Mouse (Mus musculus): Measurements from ENCODE around the gene Ykt6. TPM values are rescaled to one million over a fixed set of nuclear protein-coding genes. Genes with fewer than 3 reads are reported as not detected.

Ykt6 gene
- polyA plus RNA-seq, 1 experiment from 2014 or later = 25.0 TPM

- WGBS = 81% methylated on average over 16 of the region's 16 CpGs
- H3K27ac ChIP-seq (ENCODE audit: low read depth) = no peak overlapping the region
- no peak for TF ChIP-seq CTCF (IDR thresholded peaks at IDR 0.05; ENCODE audit: low read depth)
- no peaks in the 10 kb centered on the region for H3K4me1 ChIP-seq (ENCODE audit: insufficient read depth)
- no peaks in the 10 kb centered on the region for H3K36me3 ChIP-seq (ENCODE audit: insufficient read depth)
- DNase-seq (no peak), ATAC-seq (ENCODE audit: insufficient read depth) (no peak)
- no peaks in the 10 kb centered on the region for H3K27me3 ChIP-seq (ENCODE audit: insufficient read depth, low read length)
- no peak overlapping the region for H3K4me3 ChIP-seq (ENCODE audit: low read depth, low read length)
- H3K4me2 ChIP-seq = no peak overlapping the region
- H3K9ac ChIP-seq = no peak overlapping the region
- H3K9me3 ChIP-seq (ENCODE audit: low read depth, low read length) = no peaks in the 10 kb centered on the region
Measured at GRCm38 (mm10) chr11:5989954-5990593, 34.6 kb downstream of the Ykt6 start.

- H3K4me2 ChIP-seq = no peak overlapping the region
- no peaks in the 10 kb centered on the region for H3K36me3 ChIP-seq (ENCODE audit: insufficient read depth)
- no peak overlapping the region for H3K4me3 ChIP-seq (ENCODE audit: low read depth, low read length)
- ATAC-seq (ENCODE audit: insufficient read depth) = no peak
- no peak overlapping the region for H3K27ac ChIP-seq (ENCODE audit: low read depth)
- H3K27me3 ChIP-seq (ENCODE audit: insufficient read depth, low read length) = no peaks in the 10 kb centered on the region
- peak; percentile 80 for TF ChIP-seq CTCF (IDR thresholded peaks at IDR 0.05; ENCODE audit: low read depth)
- H3K9me3 ChIP-seq (ENCODE audit: low read depth, low read length) = no peaks in the 10 kb centered on the region
- no peak overlapping the region for H3K9ac ChIP-seq
- no peaks in the 10 kb centered on the region for H3K4me1 ChIP-seq (ENCODE audit: insufficient read depth)
- WGBS = 35% methylated on average over 4 of the region's 4 CpGs
- DNase-seq = peak; percentile 83
Measured at GRCm38 (mm10) chr11:5990910-5991309, 35.4 kb downstream of the Ykt6 start.

- no peak overlapping the region for H3K27ac ChIP-seq (ENCODE audit: low read depth)
- no peaks in the 10 kb centered on the region for H3K9me3 ChIP-seq (ENCODE audit: low read depth, low read length)
- H3K27me3 ChIP-seq (ENCODE audit: insufficient read depth, low read length) = no peaks in the 10 kb centered on the region
- DNase-seq (no peak), ATAC-seq (ENCODE audit: insufficient read depth) (no peak)
- H3K36me3 ChIP-seq (ENCODE audit: insufficient read depth) = no peaks in the 10 kb centered on the region
- H3K9ac ChIP-seq = no peak overlapping the region
- H3K4me1 ChIP-seq (ENCODE audit: insufficient read depth) = no peaks in the 10 kb centered on the region
- 89% methylated on average over 5 of the region's 5 CpGs for WGBS
- H3K4me3 ChIP-seq (ENCODE audit: low read depth, low read length) = no peak overlapping the region
- TF ChIP-seq CTCF (IDR thresholded peaks at IDR 0.05; ENCODE audit: low read depth) = no peak
- no peak overlapping the region for H3K4me2 ChIP-seq
Measured at GRCm38 (mm10) chr11:5994212-5994611, 38.7 kb downstream of the Ykt6 start.

- TF ChIP-seq CTCF (IDR thresholded peaks at IDR 0.05; ENCODE audit: low read depth) = no peak
- 72% methylated on average over 3 of the region's 3 CpGs for WGBS
- H3K27me3 ChIP-seq (ENCODE audit: insufficient read depth, low read length) = no peaks in the 10 kb centered on the region
Measured at GRCm38 (mm10) chr11:5994880-5995279, 39.4 kb downstream of the Ykt6 start.

GRCm38 (mm10) chr11:5995989-5996388 is 40.5 kb downstream of the Ykt6 start:
- H3K9ac ChIP-seq = no peak overlapping the region
- DNase-seq (peak; percentile 94), ATAC-seq (ENCODE audit: insufficient read depth) (no peak)
- no peak overlapping the region for H3K27ac ChIP-seq (ENCODE audit: low read depth)
- H3K4me2 ChIP-seq = no peak overlapping the region
- TF ChIP-seq CTCF (IDR thresholded peaks at IDR 0.05; ENCODE audit: low read depth) = peak; percentile 97
- H3K27me3 ChIP-seq (ENCODE audit: insufficient read depth, low read length) = no peaks in the 10 kb centered on the region
- H3K4me3 ChIP-seq (ENCODE audit: low read depth, low read length) = no peak overlapping the region
- WGBS = 22% methylated on average over 8 of the region's 8 CpGs
- no peaks in the 10 kb centered on the region for H3K9me3 ChIP-seq (ENCODE audit: low read depth, low read length)
- H3K4me1 ChIP-seq (ENCODE audit: insufficient read depth) = peaks cover 13% of the 10 kb centered on the region
- no peaks in the 10 kb centered on the region for H3K36me3 ChIP-seq (ENCODE audit: insufficient read depth)

More at GRCm38 (mm10) chr11:5994880-5995279, 39.4 kb downstream of the Ykt6 start:
- Histone ChIP-seq H3K9me3 (ENCODE audit: low read depth, low read length) (no peaks in the 10 kb centered on the region), H3K27ac (ENCODE audit: low read depth) (no peak overlapping the region), H3K4me3 (ENCODE audit: low read depth, low read length) (no peak overlapping the region), H3K4me1 (ENCODE audit: insufficient read depth) (peaks cover 4% of the 10 kb centered on the region), H3K36me3 (ENCODE audit: insufficient read depth) (no peaks in the 10 kb centered on the region), H3K4me2 (no peak overlapping the region), H3K9ac (no peak overlapping the region)
- DNase-seq = no peak
- no peak for ATAC-seq (ENCODE audit: insufficient read depth)

GRCm38 (mm10) chr11:5998472-5998871 is 43.0 kb downstream of the Ykt6 start:
- no peak for ATAC-seq (ENCODE audit: insufficient read depth)
- H3K27me3 ChIP-seq (ENCODE audit: insufficient read depth, low read length) = no peaks in the 10 kb centered on the region
- no peak overlapping the region for H3K9ac ChIP-seq
- H3K4me2 ChIP-seq = no peak overlapping the region
- no peaks in the 10 kb centered on the region for H3K9me3 ChIP-seq (ENCODE audit: low read depth, low read length)
- no peak for TF ChIP-seq CTCF (IDR thresholded peaks at IDR 0.05; ENCODE audit: low read depth)
- peaks cover 15% of the 10 kb centered on the region for H3K4me1 ChIP-seq (ENCODE audit: insufficient read depth)
- no peak overlapping the region for H3K27ac ChIP-seq (ENCODE audit: low read depth)
- H3K36me3 ChIP-seq (ENCODE audit: insufficient read depth) = no peaks in the 10 kb centered on the region
- H3K4me3 ChIP-seq (ENCODE audit: low read depth, low read length) = no peak overlapping the region
- no peak for DNase-seq
- WGBS = 98% methylated on average over 2 of the region's 2 CpGs

- no peak for TF ChIP-seq CTCF (IDR thresholded peaks at IDR 0.05; ENCODE audit: low read depth)
- Histone ChIP-seq H3K27ac (ENCODE audit: low read depth) (peak overlapping the region; percentile 88), H3K9me3 (ENCODE audit: low read depth, low read length) (no peaks in the 10 kb centered on the region), H3K4me1 (ENCODE audit: insufficient read depth) (peaks cover 15% of the 10 kb centered on the region), H3K27me3 (ENCODE audit: insufficient read depth, low read length) (no peaks in the 10 kb centered on the region), H3K36me3 (ENCODE audit: insufficient read depth) (no peaks in the 10 kb centered on the region), H3K9ac (peak overlapping the region; percentile 26; the same call in 1 of the 2 replicates), H3K4me2 (peak overlapping the region; percentile 37), H3K4me3 (ENCODE audit: low read depth, low read length) (no peak overlapping the region)
- DNase-seq (peak; percentile 92), ATAC-seq (ENCODE audit: insufficient read depth) (peak; percentile 94)
- whole genome bisulfite sequencing = 1% methylated on average over 8 of the region's 8 CpGs
Measured at GRCm38 (mm10) chr11:5999832-6000771, 44.6 kb downstream of the Ykt6 start.

Measured in lung, embryonic 14.5 days (tissue).